Mouse (Mus musculus): ENCODE results near the gene Tfap4.

The Tfap4 gene

GRCm38 (mm10) chr16:4521735-4522530 is 37.7 kb downstream of the Tfap4 start:
- no peak for DNase-seq (ENCODE audit: low read depth in 2 of 2, low spot score in 2 of 2)

- DNase-seq (ENCODE audit: low read depth in 2 of 2, low spot score in 2 of 2) = no peak
Observed at GRCm38 (mm10) chr16:4521074-4521667, 38.5 kb downstream of the Tfap4 start.

GRCm38 (mm10) chr16:4520673-4521072 is 39.0 kb downstream of the Tfap4 start:
- no peak for DNase-seq (ENCODE audit: low read depth in 2 of 2, low spot score in 2 of 2)

GRCm38 (mm10) chr16:4519825-4520224 is 39.8 kb downstream of the Tfap4 start:
- no peak for DNase-seq (ENCODE audit: low read depth in 2 of 2, low spot score in 2 of 2)

GRCm38 (mm10) chr16:4519157-4519556 is 40.5 kb downstream of the Tfap4 start:
- no peak for DNase-seq (ENCODE audit: low read depth in 2 of 2, low spot score in 2 of 2)

GRCm38 (mm10) chr16:4517906-4518305 is 41.7 kb downstream of the Tfap4 start:
- no peak for DNase-seq (ENCODE audit: low read depth in 2 of 2, low spot score in 2 of 2)

GRCm38 (mm10) chr16:4514383-4514782 is 45.3 kb downstream of the Tfap4 start:
- DNase-seq (ENCODE audit: low read depth in 2 of 2, low spot score in 2 of 2) = no peak

- DNase-seq (ENCODE audit: low read depth in 2 of 2, low spot score in 2 of 2) = no peak
Observed at GRCm38 (mm10) chr16:4512661-4513438, 46.8 kb downstream of the Tfap4 start.

- DNase-seq (ENCODE audit: low read depth in 2 of 2, low spot score in 2 of 2) = no peak
Observed at GRCm38 (mm10) chr16:4511371-4511770, 48.3 kb downstream of the Tfap4 start.

GRCm38 (mm10) chr16:4506181-4506580 is 53.5 kb downstream of the Tfap4 start:
- no peak for DNase-seq (ENCODE audit: low read depth in 2 of 2, low spot score in 2 of 2)

GRCm38 (mm10) chr16:4503495-4503894 is 56.2 kb downstream of the Tfap4 start:
- no peak for DNase-seq (ENCODE audit: low read depth in 2 of 2, low spot score in 2 of 2)

- no peak for DNase-seq (ENCODE audit: low read depth in 2 of 2, low spot score in 2 of 2)
Observed at GRCm38 (mm10) chr16:4502568-4502967, 57.1 kb downstream of the Tfap4 start.

GRCm38 (mm10) chr16:4501703-4502102 is 58.0 kb downstream of the Tfap4 start:
- DNase-seq (ENCODE audit: low read depth in 2 of 2, low spot score in 2 of 2) = no peak

- DNase-seq (ENCODE audit: low read depth in 2 of 2, low spot score in 2 of 2) = no peak
Observed at GRCm38 (mm10) chr16:4500598-4501385, 58.9 kb downstream of the Tfap4 start.

GRCm38 (mm10) chr16:4497762-4498607 is 61.7 kb downstream of the Tfap4 start:
- no peak for DNase-seq (ENCODE audit: low read depth in 2 of 2, low spot score in 2 of 2)

- DNase-seq (ENCODE audit: low read depth in 2 of 2, low spot score in 2 of 2) = no peak
Observed at GRCm38 (mm10) chr16:4496470-4496869, 63.2 kb downstream of the Tfap4 start.

GRCm38 (mm10) chr16:4495861-4496260 is 63.8 kb downstream of the Tfap4 start:
- DNase-seq (ENCODE audit: low read depth in 2 of 2, low spot score in 2 of 2) = peak in 1 of 2 experiments; percentile 7
